Mouse (Mus musculus) activated CD4-positive, CD25-positive, alpha-beta regulatory T cell, adult 4 months (primary cell): ENCODE results near the gene Vmn2r81. TPM values are rescaled to one million over a fixed set of nuclear protein-coding genes. Genes with fewer than 3 reads are reported as not detected.
"Not testable (repeated sequence)": the region's sequence is repeated elsewhere in the genome, so short reads cannot be mapped to it uniquely, and the experiment has no call there.

ENCODE experiments used
- ATAC-seq: one replicate; pipeline ENCODE4 v1.8.0; 2017
- polyA plus RNA-seq, 2 experiments: library from polyadenylated mRNA; unstranded; fragments of 100-300 nt; shearing (Covaris generic); gene quantifications; one replicate each; pipeline ENCODE4 v1.2.1; 2017

The Vmn2r81 gene
- polyA plus RNA-seq: not detected

DNA sequence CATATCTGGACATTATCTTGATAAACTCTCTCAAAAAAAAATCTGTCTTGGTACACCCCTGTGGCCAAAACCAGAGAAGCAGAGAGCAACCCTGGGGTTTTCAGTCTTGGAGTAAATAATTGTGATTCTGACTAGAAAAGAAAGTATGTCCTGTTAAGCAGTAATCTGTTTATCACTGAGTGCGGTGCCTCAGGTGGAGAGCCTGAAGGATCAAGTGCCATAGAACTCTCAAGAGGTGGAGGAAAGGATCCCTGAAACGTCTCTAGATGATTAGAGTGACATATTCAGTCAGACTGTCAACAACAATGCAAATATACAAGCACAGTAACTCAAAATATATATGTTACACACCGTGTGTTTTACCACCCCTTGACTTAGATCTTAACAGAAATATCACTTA lies at the start of gene Vmn2r81:
TSS of gene Vmn2r81 (plus strand) at position 301 of the 400 bp plus-strand sequence.
- not testable (repeated sequence) for ATAC-seq

DNA sequence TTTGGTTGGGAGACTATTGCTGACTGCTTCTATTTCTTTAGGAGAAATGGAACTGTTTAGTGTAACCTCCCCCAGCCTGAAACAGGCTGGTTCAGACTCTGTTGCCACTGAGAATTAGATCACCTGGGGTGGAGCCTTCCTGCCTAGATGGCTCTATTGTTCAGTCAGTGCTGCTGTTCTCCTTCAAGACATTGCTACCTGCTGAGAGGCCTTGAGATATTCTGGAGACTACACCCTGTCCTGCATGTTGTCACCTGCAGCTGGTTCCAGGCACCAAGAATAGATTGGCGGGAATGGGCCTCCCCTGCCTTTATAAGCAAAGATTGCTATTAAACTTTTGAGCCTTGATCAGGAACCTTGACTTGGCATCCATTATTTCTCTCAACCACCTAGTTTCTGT lies 47.5 kb upstream of the Vmn2r81 start:
- not testable (repeated sequence) for ATAC-seq

DNA sequence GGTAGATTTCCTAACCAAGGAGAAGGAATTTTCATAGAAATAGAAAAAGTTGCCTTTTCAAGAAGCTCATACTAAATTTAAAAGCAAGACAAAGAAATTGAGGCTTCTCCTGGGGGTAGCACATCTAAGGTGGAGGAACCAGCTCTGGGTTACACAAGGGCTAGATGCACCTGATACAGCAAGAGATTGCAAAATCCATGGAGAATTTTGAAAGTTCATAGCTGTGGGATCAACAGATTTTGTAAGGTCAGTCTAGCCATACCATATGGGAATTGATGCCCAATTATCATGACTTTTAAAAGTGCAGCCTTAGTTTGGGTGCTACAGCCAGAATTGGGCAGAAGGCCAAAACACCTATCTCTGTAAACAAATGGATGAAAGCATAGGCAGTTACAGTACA lies 27.1 kb upstream of the Vmn2r81 start:
- ATAC-seq: no peak

- no peak for ATAC-seq
These were observed 25.9 kb upstream of the Vmn2r81 start for GRCm38 (mm10) chr10:79221606-79222005.

GRCm38 (mm10) chr10:79222214-79222613 lies 25.3 kb upstream of the Vmn2r81 start:
- no peak for ATAC-seq

DNA sequence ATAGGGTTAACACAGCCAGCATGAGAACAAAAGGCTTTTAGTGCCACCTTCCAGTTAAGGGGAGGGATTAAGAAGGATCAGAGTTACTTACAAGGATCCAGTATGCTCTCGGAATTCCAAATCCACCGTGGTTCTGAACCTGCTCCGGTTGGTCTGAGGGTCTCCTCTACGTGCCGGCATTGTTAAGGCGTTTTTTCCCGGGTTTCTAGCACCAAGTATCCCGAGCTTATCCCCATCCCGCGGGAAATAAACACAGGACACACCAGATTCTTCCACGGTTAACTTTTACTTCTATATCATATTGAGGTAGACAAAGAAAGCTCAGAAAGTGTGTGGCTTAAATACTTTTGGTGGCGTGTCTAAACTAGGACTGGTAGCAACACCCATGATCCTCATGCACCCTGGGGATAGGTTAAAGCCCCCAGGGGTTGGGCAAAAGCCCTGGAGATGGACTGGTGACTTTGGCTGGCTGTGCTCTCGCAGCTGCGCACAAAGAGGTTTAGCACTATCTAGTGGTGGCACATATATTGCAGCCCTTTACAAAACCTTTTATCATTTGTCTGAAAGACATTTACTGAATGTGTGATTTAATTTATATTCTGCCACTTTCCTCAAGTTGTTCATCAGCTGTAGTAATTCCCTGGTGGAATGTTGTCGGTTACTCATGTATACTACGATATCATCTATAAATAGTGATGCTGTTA lies 74.7 kb downstream of the Vmn2r81 start:
- not testable (repeated sequence) for ATAC-seq

GRCm38 (mm10) chr10:79322737-79323086 lies 75.2 kb downstream of the Vmn2r81 start:
- no peak for ATAC-seq

Other genes starting within 250 kb of the Vmn2r81 start
- gene Olfr1351, start 235.2 kb upstream of the Vmn2r81 start, polyA plus RNA-seq: not detected
- gene Olfr57, start 219.0 kb upstream of the Vmn2r81 start, polyA plus RNA-seq: not detected
- 10 to 100 TPM; 13.5 to 20.4 TPM for gene 2610008E11Rik, start 150.1 kb upstream of the Vmn2r81 start, polyA plus RNA-seq
- not detected for gene Vmn2r80, start 98.9 kb upstream of the Vmn2r81 start, polyA plus RNA-seq
- not detected for gene Vmn2r82, start 108.8 kb downstream of the Vmn2r81 start, polyA plus RNA-seq
- gene Vmn2r83, start 221.0 kb downstream of the Vmn2r81 start, polyA plus RNA-seq: not detected